Mouse (Mus musculus) B cell, adult (primary cell): ENCODE results near the gene Lrpap1. TPM values are rescaled to one million over a fixed set of nuclear protein-coding genes. Genes with fewer than 3 reads are reported as not detected.

Source experiments
- total RNA-seq: library from RNA; stranded (reverse); gene quantifications from 4 replicates; pipeline ENCODE4 v1.2.4, GENCODE M21; 2023; ENCODE audit not compliant: inconsistent age

The Lrpap1 gene
- total RNA-seq: 38.7 to 51.4 TPM (median 39.1 TPM) in 4 replicates

GRCm38 (mm10) chr5:35104960-35105921 lies at the start of gene Lrpap1:
Gene Lrpap1, minus strand, starts transcription at chr5:35105766.

GRCm38 (mm10) chr5:35056604-35057432 lies 48.7 kb downstream of the Lrpap1 start, which contains the start of gene Dok7:
Gene Dok7, plus strand, starts transcription at chr5:35056766.

Other genes starting within 250 kb of the Lrpap1 start
- gene Msantd1, start 197.8 kb downstream of the Lrpap1 start, total RNA-seq: 2.1 to 2.9 TPM (median 2.5 TPM) in 4 replicates
- 2.0 to 7.0 TPM (median 2.6 TPM) in 4 replicates for gene Rgs12, start 156.3 kb downstream of the Lrpap1 start, total RNA-seq
- 0.48 to 0.72 TPM in 2 of 4 replicates, not detected in the others for gene Hgfac, start 64.3 kb downstream of the Lrpap1 start, total RNA-seq
- gene Dok7, start 49.0 kb downstream of the Lrpap1 start, total RNA-seq: not detected in 4 replicates
- gene Adra2c, start 172.6 kb upstream of the Lrpap1 start, total RNA-seq: not detected in 4 replicates